Mouse (Mus musculus) lung, adult 2 months (tissue): ENCODE measurements around the gene Frmd5. TPM values are rescaled to one million over a fixed set of nuclear protein-coding genes. Genes with fewer than 3 reads are reported as not detected.

Experiments used
- DNase-seq: peaks from one replicate; pipeline ENCODE4 v3.0.0; 2022
- H3K4me1 ChIP-seq: fragments of 200-500 bp; 2 replicates; pipeline ENCODE4 v1.6.1; 2011; ENCODE audit warnings: low read length; ENCODE audit not compliant: control insufficient read depth, insufficient read depth
- H3K4me3 ChIP-seq: fragments of 200-500 bp; replicated peaks from 2 replicates; pipeline ENCODE3; 2011; ENCODE audit warnings: low read depth, mild to moderate bottlenecking, control low read depth, low read length; ENCODE audit errors: extremely low read depth
- CTCF ChIP-seq: fragments of 200-500 bp; IDR thresholded peaks from 2 replicates; pipeline ENCODE4 v1.5.1; 2011; ENCODE audit warnings: mild to moderate bottlenecking, low read length, control low read depth; ENCODE audit not compliant: insufficient read depth
- POLR2A ChIP-seq: fragments of 200-500 bp; IDR thresholded peaks from 2 replicates; pipeline ENCODE4 v1.6.1; 2011; ENCODE audit warnings: low read depth, mild to moderate bottlenecking, control low read depth, low read length, borderline replicate concordance; ENCODE audit errors: extremely low read depth
- WGBS: fragments of 180-500 bp; shearing (Covaris S2); methylation state at CpG from one replicate; pipeline ENCODE4 v1.1.7; 2018; 5-methylcytosine and 5-hydroxymethylcytosine counted together
- polyA plus RNA-seq: library from polyadenylated mRNA; depleted of rRNA; stranded (reverse); fragments of >200 nt; gene quantifications from 2 replicates; pipeline ENCODE4 v1.2.3, GENCODE M21; 2012

The Frmd5 gene
- polyA plus RNA-seq, 1 experiment: 5.3 TPM

GRCm38 (mm10) chr2:121615199-121615559 is 191.7 kb downstream of the Frmd5 start:
- no peak overlapping the region for H3K4me3 ChIP-seq
- TF ChIP-seq CTCF (no peak), POLR2A (no peak)
- no peak for DNase-seq
- WGBS: 73% methylated on average over 7 of the region's 7 CpGs
- no peaks in the 10 kb centered on the region for H3K4me1 ChIP-seq

DNA sequence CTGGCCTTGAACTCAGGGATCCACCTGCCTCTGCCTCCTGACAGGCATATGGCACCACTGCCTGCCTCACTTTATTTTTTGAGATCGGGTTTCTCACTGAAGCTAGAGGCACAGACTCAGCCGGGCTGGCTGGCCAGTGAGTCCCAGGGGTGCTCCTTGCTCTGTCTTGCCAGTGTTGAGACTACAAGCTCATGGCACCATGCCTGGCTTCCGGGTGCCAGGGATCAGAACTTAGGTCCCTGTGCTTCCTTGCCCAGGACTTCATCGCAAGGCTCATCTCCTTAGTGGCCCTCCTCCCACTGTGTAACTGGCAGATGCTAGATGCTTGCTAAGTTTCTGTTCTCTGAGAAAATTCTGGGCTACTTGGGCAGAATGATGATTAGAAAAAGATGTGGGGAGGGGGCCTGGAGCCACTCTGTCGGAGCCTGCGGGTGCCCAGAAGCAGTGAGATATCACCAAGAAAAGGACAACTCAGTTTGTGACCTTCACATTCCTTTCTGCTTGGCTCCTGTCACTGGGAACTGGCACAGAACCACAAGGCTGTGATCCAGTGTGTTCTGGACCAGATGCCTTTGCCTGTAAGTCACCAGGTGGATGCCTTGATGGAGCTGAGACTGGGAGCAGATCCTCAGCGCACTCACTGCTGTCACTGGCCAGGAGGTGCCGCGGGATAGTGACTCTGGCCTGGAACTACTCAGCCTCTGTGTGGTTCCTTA is 192.2 kb downstream of the Frmd5 start:
- WGBS: 77% methylated on average over 9 of the region's 9 CpGs
- DNase-seq: no peak
- no peaks in the 10 kb centered on the region for H3K4me1 ChIP-seq
- TF ChIP-seq CTCF (no peak), POLR2A (no peak)
- no peak overlapping the region for H3K4me3 ChIP-seq

DNA sequence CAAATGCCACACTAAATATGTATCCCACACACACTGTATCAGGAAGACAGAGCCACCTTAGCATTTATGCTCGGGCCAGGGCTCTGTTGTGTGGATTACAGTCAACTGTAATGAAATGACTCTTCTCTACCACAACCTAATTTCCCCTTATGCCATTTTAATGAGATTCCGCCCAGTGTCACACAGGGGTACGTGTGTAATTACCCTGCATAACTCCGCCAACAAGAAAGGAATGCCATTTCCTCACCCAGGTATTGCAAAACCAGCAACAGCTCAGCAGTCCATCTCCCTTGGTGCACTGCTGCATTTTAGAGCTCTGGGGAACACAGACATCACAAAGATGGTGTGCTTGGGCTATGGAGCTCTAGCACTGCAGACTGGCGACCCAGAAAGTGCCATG is 194.8 kb downstream of the Frmd5 start:
- no peak overlapping the region for H3K4me3 ChIP-seq

GRCm38 (mm10) chr2:121610008-121610884 is 196.6 kb downstream of the Frmd5 start:
- Histone ChIP-seq H3K4me1 (no peaks in the 10 kb centered on the region), H3K4me3 (no peak overlapping the region)
- 34% methylated on average over 17 of the region's 17 CpGs for WGBS
- TF ChIP-seq POLR2A: no peak
- DNase-seq: no peak

More for the DNA sequence above, 194.8 kb downstream of the Frmd5 start:
- no peak for DNase-seq
- no peaks in the 10 kb centered on the region for H3K4me1 ChIP-seq
- 47% methylated on average over 5 of the region's 5 CpGs for WGBS
- TF ChIP-seq POLR2A (no peak), CTCF (no peak)

DNA sequence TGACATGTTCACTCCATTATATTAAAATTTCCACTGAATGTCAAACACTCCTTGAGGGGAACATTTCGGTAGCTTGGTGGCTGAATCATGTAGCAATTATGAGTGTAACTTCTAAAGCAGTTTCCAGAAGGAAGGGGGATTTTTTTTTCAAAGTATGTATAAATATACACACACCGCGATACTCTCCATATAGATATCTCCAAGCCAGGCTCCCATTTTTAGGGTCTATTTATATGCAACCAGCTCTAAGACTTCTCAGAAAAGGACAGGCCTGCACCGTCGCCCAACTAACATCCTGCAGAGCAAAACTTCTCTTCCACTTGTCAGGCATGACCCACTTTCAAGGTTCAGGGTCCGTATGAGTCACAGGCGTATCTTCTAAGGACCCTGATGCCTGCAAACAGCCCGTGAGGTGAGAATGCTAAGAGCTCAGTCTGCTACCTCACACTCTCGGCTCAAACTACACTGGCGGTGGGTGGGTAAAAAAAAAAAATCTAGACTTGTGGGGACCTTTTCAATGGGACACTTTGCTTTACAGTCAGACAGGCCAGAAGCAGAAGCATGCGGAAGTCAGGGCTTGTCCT is 197.7 kb downstream of the Frmd5 start:
- DNase-seq: no peak
- no peak overlapping the region for H3K4me3 ChIP-seq
- H3K4me1 ChIP-seq: no peaks in the 10 kb centered on the region
- WGBS: 76% methylated on average over 11 of the region's 11 CpGs
- TF ChIP-seq POLR2A (no peak), CTCF (no peak)

DNA sequence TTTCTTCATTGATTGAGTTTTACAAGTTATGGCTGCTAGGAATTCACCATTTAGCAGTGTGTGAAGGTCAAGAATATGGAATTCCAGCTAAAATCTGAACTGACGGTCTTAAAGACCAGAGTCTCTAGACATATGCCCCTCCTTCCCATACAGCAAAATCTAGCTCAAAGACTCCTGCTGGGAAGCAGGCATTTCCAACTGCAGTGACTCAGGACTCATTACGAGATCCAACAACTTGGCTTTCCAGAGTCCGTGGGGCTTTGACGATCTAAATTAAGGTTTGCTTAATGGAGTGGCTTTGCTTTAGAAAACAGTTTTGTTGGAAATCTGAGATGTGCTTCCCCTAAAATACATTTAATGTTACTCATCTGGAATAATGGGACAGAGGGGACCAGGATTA is 204.5 kb downstream of the Frmd5 start:
- Histone ChIP-seq H3K4me3 (no peak overlapping the region), H3K4me1 (no peaks in the 10 kb centered on the region; the same call in 1 of the 2 replicates)
- no peak for DNase-seq
- WGBS: 80% methylated on average over 4 of the region's 4 CpGs
- no peak for TF ChIP-seq CTCF
- TF ChIP-seq POLR2A: no peak

GRCm38 (mm10) chr2:121601543-121601942 is 205.3 kb downstream of the Frmd5 start:
- DNase-seq: no peak
- TF ChIP-seq POLR2A (no peak), CTCF (no peak)
- WGBS: 75% methylated on average over 7 of the region's 7 CpGs
- Histone ChIP-seq H3K4me3 (no peak overlapping the region), H3K4me1 (no peaks in the 10 kb centered on the region; the same call in 1 of the 2 replicates)

- TF ChIP-seq POLR2A: no peak
- no peak for TF ChIP-seq CTCF
- DNase-seq: no peak
- Histone ChIP-seq H3K4me1 (no peaks in the 10 kb centered on the region; the same call in 1 of the 2 replicates), H3K4me3 (no peak overlapping the region)
- 76% methylated on average over 8 of the region's 8 CpGs for WGBS
These were observed 206.2 kb downstream of the Frmd5 start for GRCm38 (mm10) chr2:121600736-121601135.

DNA sequence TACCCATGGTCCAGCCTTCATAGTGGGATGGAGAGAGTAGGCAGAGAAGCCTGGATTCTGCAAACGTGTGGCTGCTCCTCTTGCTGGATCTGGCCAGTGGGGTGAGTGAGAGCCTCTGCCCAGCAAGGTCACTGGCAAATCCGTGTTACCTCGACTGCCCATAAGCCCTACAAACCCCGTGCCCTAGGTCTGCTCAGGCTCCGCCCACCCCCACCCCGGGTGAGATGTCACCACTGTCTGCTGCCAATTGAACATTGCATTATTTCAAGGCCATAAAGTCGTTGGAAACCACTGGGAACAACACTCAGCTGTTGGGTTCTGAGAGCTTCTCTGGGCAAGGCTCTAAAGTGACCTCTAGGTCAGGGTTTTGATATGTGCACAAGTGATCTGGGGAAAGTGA is 208.6 kb downstream of the Frmd5 start:
- no peak for DNase-seq
- Histone ChIP-seq H3K4me3 (no peak overlapping the region), H3K4me1 (peaks cover 6% of the 10 kb centered on the region; the same call in 1 of the 2 replicates)
- no peak for TF ChIP-seq POLR2A
- TF ChIP-seq CTCF: no peak
- 61% methylated on average over 7 of the region's 7 CpGs for WGBS
